Mouse (Mus musculus): ENCODE results near the gene Tnnt3. TPM values are rescaled to one million over a fixed set of nuclear protein-coding genes. Genes with fewer than 3 reads are reported as not detected.
A peak's percentile ranks its signal among the peaks of the same experiment; 100 is the strongest.

Gene Tnnt3
- polyA plus RNA-seq, 1 experiment from 2014 or later: 10.4 TPM

DNA sequence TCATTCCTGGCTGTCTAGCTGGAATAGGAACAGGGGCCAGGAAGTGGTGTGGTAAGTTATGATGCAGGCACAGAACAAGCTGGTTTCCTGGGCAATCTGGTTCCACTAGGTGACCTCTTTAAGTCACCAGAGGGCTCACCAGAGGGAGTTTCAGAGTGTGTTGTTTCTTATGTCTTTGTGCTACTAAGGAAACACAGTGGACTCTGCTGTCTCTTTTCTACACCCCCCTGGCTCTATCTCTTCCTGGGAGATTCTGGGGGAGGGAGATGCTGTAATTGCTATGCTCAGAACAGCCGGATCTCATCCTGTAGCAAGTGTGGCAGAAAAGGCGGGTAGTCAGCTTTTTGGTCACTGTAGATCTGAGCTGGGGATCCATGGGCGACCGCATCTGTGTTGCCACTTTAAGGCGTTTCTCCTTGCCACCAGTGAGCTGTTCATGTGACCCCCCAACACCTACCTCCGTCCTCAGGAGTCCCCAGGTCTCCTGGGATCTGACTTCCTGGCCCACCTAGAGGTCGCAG, 28.4 kb upstream of the Tnnt3 start:
- DNase-seq (ENCODE audit: low spot score): no peak
- H3K4me1 ChIP-seq: peaks cover 53% of the 10 kb centered on the region
- H3K36me3 ChIP-seq: no peaks in the 10 kb centered on the region
- H3K4me3 ChIP-seq: no peak overlapping the region
- H3K9me3 ChIP-seq: no peaks in the 10 kb centered on the region
- H3K27ac ChIP-seq: peak overlapping the region; percentile 99
- 69% methylated on average over 7 of the region's 7 CpGs for WGBS
- H3K27me3 ChIP-seq (ENCODE audit: insufficient read depth, poor library complexity, severe bottlenecking): no peaks in the 10 kb centered on the region

DNA sequence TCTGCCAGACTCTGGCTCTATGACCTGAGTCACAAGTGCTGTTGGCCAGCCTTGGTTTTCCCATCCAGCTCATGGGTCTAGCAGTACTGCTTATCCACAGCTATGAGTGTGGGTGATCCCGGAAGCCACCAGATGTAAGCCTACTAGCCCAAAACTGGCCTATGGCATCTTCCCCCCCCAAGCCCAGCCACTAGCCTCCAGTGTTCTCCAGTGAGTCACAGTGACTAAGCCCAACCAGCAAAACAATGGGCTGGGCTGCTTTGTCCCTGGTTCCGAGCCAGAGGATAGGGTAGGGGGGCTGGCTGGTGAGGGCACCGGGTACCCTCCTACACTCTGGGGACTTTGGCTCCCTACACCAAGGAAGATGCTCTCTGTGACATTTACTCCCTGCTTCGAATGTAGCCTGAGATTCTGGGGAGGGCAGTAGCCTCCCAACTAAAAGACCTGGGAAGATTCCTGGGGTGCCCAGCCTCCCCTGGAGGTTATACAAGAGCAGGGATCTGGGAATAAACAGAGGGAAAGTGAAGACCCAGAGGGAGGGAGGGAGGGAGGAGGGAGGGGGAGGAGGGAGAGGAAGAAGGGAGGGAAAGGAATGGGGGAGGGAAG, 27.7 kb upstream of the Tnnt3 start:
- 15% methylated on average over 4 of the region's 4 CpGs for WGBS
- DNase-seq (ENCODE audit: low spot score): peak; percentile 89
- no peak overlapping the region for H3K4me3 ChIP-seq
- peaks cover 60% of the 10 kb centered on the region for H3K4me1 ChIP-seq
- H3K9me3 ChIP-seq: no peaks in the 10 kb centered on the region
- no peaks in the 10 kb centered on the region for H3K36me3 ChIP-seq
- 0 out of 2 replicates have a peak, but pooled peaks cover 4% of the 10 kb centered on the region for H3K27me3 ChIP-seq (ENCODE audit: insufficient read depth, poor library complexity, severe bottlenecking)
- H3K27ac ChIP-seq: peak overlapping the region; percentile 99

DNA sequence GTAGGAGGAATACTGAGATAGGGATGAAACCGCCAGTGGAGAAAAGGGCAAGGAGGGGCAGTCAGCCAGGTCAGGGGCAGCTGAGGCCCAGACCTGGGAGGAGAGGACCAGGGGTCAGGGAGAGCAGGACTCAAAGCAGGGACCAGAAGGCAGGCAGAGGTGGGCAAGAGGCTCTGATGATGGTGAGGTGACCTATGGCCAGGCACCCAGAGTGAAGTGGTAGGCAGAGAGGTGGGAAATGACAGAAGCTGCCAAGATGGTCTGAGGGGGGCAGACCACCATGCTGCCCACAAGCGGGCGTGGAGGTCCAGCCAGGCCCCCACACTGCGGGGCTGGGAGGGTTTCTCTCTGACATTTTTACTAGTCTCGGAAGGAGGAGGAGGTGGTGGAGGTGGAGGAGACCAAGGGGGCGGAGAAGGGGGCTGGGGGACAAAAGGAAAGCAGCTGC, 27.2 kb upstream of the Tnnt3 start:
- DNase-seq (ENCODE audit: low spot score): no peak
- Histone ChIP-seq H3K27me3 (ENCODE audit: insufficient read depth, poor library complexity, severe bottlenecking) (0 out of 2 replicates have a peak, but pooled peaks cover 4% of the 10 kb centered on the region), H3K4me3 (peak overlapping the region; percentile 19; the same call in 1 of the 2 replicates), H3K9me3 (no peaks in the 10 kb centered on the region), H3K4me1 (peaks cover 63% of the 10 kb centered on the region), H3K36me3 (no peaks in the 10 kb centered on the region), H3K27ac (peak overlapping the region; percentile 99)
- 37% methylated on average over 6 of the region's 6 CpGs for WGBS

DNA sequence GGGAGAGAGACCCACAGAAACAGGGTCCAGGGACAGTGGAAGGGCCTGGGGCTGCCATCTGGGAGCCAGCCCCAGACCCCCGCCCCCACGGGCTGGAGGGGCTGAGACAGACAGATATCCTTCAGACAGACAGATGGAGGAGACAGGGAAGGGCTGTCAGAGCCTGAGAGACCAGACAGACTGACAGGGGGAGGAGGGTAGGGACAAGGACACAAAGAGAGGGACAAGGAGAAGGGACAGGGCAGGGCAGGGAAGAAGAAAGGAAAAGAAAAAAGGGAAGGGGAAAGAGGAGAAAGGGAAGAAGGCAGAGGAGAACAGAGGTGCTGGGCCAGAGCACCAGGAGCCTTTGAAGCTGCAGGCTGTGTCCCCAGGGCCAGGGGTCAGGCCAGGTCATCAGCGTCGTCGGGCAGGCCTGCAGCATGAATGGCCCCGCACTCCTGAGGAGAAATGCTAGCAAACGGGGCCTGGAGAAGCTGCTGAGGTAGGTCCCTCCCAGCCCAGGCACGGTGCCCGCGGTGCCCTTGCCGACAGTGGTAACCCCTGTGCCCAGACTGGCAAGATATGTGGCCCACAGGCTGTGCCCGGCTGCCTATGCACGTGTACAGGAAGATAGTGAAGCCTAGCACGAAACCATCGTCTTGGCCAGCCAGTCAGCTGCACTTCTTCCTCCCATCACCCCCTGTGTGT, 26.6 kb upstream of the Tnnt3 start:
- H3K4me1 ChIP-seq: peaks cover 69% of the 10 kb centered on the region
- no peak for DNase-seq (ENCODE audit: low spot score)
- H3K9me3 ChIP-seq: no peaks in the 10 kb centered on the region
- H3K36me3 ChIP-seq: no peaks in the 10 kb centered on the region
- H3K27me3 ChIP-seq (ENCODE audit: insufficient read depth, poor library complexity, severe bottlenecking): 0 out of 2 replicates have a peak, but pooled peaks cover 4% of the 10 kb centered on the region
- peak overlapping the region; percentile 19 for H3K4me3 ChIP-seq
- H3K27ac ChIP-seq: peak overlapping the region; percentile 99
- WGBS: 45% methylated on average over 15 of the region's 15 CpGs

DNA sequence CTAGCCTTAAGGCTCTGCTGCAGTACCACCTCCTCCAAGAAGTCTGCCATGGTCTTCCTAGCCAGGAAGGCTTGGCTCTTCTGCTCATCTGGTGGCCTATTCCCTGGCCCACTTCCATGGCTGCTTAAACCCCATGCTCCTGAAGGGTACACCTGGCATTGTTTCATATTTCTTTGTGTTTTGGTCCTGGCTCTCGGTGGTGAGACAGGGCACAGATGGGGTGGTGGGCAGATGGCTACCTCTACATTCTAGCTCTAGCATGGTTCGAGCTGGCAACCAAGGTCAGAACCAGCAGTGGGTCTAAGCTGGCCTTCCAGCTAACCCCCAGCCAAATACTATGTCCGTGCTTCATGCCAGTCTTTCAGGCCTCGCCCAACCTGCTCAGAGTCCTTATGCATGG, 25.7 kb upstream of the Tnnt3 start:
- no peaks in the 10 kb centered on the region for H3K9me3 ChIP-seq
- H3K4me3 ChIP-seq: no peak overlapping the region
- 0 out of 2 replicates have a peak, but pooled peaks cover 4% of the 10 kb centered on the region for H3K27me3 ChIP-seq (ENCODE audit: insufficient read depth, poor library complexity, severe bottlenecking)
- DNase-seq (ENCODE audit: low spot score): no peak
- peak overlapping the region; percentile 99 for H3K27ac ChIP-seq
- no peaks in the 10 kb centered on the region for H3K36me3 ChIP-seq
- peaks cover 77% of the 10 kb centered on the region for H3K4me1 ChIP-seq
- 89% methylated on average over 4 of the region's 4 CpGs for WGBS

DNA sequence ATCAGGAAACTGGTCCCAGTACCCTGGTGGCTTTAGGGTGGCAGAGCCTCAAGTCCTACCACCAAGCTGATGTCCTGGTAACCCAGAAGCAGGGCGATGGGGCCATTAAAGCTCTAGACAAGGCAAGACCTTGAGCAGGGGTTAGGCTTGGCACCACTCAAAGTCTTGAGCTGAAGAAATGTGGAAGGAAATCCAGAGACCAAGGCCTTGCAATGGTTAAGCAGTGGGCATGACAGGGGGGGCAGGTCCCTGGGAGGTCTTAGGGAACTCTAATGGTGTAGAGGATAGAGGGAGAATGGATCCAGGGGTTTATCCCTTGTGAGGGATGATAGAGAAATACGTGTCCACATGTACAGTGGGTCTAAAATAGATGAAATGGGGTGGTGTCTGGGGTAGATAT, 25.2 kb upstream of the Tnnt3 start:
- Histone ChIP-seq H3K27ac (peak overlapping the region; percentile 99; the same call in 1 of the 2 replicates), H3K27me3 (ENCODE audit: insufficient read depth, poor library complexity, severe bottlenecking) (0 out of 2 replicates have a peak, but pooled peaks cover 4% of the 10 kb centered on the region), H3K9me3 (no peaks in the 10 kb centered on the region), H3K36me3 (no peaks in the 10 kb centered on the region), H3K4me3 (no peak overlapping the region), H3K4me1 (peaks cover 82% of the 10 kb centered on the region)
- no peak for DNase-seq (ENCODE audit: low spot score)
- WGBS: 87% methylated on average over 2 of the region's 2 CpGs

DNA sequence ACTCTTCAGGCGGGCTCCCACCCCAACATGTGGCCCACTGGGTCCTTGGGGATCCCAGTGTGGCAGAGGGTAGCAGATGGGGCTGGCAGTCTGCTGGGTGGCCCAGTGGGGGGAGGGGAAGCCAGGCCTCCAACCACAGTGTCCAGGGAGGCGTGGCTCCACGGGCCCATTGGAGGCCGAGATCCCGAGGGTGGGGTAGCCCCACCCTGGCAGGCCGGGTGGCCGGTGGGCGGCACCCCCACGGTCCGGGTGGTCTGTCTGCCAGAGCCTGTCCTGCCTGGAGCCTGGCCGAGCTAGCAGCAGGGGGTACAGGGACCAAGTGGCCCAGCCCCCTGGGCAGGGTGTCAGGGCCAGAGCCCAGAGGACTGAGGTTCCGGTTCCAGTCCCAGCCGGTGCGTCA, 23.8 kb upstream of the Tnnt3 start:
- H3K27ac ChIP-seq: peak overlapping the region; percentile 99
- WGBS: 84% methylated on average over 12 of the region's 14 CpGs
- H3K27me3 ChIP-seq (ENCODE audit: insufficient read depth, poor library complexity, severe bottlenecking): 0 out of 2 replicates have a peak, but pooled peaks cover 4% of the 10 kb centered on the region
- H3K4me1 ChIP-seq: peaks cover 95% of the 10 kb centered on the region
- no peaks in the 10 kb centered on the region for H3K9me3 ChIP-seq
- no peaks in the 10 kb centered on the region for H3K36me3 ChIP-seq
- H3K4me3 ChIP-seq: no peak overlapping the region
- DNase-seq (ENCODE audit: low spot score): no peak

DNA sequence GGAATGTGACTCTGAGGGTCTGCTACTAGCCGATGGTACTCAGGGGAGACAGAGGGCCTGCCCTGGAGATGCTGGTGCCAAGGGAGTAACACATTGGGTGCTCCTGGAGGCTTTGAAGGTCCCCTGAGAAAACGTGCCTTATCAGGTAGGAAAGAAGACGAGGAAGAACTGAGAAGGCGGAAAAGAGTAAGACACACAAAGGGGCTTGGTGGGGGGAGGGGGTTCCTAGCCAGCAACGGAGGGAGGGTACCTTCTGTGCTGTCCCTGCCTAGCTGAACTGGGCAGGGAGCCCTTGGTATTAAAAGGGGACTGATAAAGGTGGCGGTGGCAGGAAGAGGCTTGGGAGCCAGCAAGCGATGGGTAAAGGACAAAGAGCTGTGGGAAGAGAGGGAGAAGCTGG, 23.0 kb upstream of the Tnnt3 start:
- Histone ChIP-seq H3K9me3 (no peaks in the 10 kb centered on the region), H3K27ac (peak overlapping the region; percentile 99), H3K27me3 (ENCODE audit: insufficient read depth, poor library complexity, severe bottlenecking) (0 out of 2 replicates have a peak, but pooled peaks cover 4% of the 10 kb centered on the region), H3K4me3 (no peak overlapping the region), H3K36me3 (no peaks in the 10 kb centered on the region), H3K4me1 (peaks cover 97% of the 10 kb centered on the region)
- 45% methylated on average over 7 of the region's 7 CpGs for WGBS
- DNase-seq (ENCODE audit: low spot score): no peak

DNA sequence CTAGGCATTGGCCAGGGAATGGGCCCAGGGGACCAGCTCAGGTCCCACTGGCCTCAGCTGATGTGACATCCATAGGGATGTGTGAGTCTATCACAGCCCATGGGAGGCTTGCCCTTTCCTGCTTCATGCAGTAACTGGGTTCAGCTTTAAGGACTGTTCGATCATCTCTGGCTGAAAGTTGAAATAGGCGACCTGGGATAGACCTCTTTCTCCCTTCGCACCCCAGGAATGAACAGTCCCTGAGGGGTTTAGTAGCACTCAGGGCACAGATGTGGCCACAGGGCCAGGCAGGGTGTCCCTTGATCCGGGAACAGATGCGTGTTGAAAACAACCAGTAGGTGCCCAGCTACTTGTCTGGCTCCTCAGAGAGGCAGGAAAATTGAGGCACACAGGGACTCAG, 22.4 kb upstream of the Tnnt3 start:
- no peak for DNase-seq (ENCODE audit: low spot score)
- 0 out of 2 replicates have a peak, but pooled peaks cover 4% of the 10 kb centered on the region for H3K27me3 ChIP-seq (ENCODE audit: insufficient read depth, poor library complexity, severe bottlenecking)
- H3K4me3 ChIP-seq: no peak overlapping the region
- WGBS: 84% methylated on average over 5 of the region's 5 CpGs
- peaks cover 97% of the 10 kb centered on the region for H3K4me1 ChIP-seq
- no peaks in the 10 kb centered on the region for H3K36me3 ChIP-seq
- H3K27ac ChIP-seq: peak overlapping the region; percentile 99
- H3K9me3 ChIP-seq: no peaks in the 10 kb centered on the region

DNA sequence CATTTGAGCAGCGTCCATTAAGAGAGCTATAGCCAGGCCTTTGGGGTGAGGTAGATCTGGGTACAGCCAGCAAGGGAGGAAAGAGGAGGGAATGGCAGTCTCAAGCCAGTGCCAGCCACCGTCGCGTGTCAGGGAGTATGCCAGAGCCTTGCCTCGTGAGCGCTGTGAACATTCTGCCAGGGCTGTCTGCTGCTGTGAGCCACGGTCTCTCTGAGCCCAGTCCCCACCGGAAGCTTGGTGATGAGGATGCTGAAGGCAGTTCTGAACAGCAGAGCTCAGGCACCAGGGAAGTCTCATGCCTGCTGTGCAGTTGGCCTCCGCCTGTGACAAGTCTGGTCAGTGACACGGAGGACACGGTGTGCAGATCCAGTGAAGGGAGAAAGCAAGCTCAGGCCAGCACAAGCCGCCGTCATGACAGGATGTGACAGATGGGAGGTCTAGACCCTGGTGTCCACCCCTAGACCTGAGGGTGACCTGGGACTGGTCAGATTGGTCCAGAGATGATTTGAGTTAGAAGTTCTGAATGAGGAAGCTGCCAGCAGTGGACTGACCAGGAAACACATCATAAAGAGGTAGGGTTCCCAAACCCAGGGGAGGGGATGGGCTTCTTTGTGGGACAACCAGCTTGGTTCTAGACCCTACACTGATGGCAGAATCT, 21.7 kb upstream of the Tnnt3 start:
- Histone ChIP-seq H3K36me3 (no peaks in the 10 kb centered on the region), H3K27ac (peak overlapping the region; percentile 99), H3K9me3 (no peaks in the 10 kb centered on the region), H3K4me1 (peaks cover 97% of the 10 kb centered on the region), H3K4me3 (no peak overlapping the region), H3K27me3 (ENCODE audit: insufficient read depth, poor library complexity, severe bottlenecking) (0 out of 2 replicates have a peak, but pooled peaks cover 4% of the 10 kb centered on the region)
- no peak for DNase-seq (ENCODE audit: low spot score)
- whole genome bisulfite sequencing: 80% methylated on average over 13 of the region's 13 CpGs

DNA sequence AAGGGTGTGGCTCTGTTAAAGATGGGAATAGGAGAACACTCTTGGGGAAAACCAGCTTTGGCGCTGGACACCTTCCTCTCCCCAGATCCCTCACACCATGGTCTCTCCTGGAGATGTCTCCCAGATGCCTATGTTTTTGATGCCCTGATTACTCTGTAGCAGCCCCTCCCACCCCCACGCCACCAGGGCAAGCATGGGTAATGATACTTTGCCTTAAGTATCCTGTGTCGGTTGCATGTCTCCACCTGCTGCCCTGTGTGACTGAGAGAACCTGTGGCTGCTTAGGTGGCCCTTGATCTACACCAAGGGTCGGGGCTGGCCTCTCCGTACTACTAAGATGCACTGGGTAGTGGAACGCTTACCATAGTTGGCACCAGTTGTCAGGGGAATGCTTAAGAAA, 20.6 kb upstream of the Tnnt3 start:
- WGBS: 82% methylated on average over 6 of the region's 6 CpGs
- H3K9me3 ChIP-seq: no peaks in the 10 kb centered on the region
- no peak for DNase-seq (ENCODE audit: low spot score)
- peak overlapping the region; percentile 99 for H3K27ac ChIP-seq
- H3K4me1 ChIP-seq: peaks cover 97% of the 10 kb centered on the region
- H3K36me3 ChIP-seq: no peaks in the 10 kb centered on the region
- 0 out of 2 replicates have a peak, but pooled peaks cover 4% of the 10 kb centered on the region for H3K27me3 ChIP-seq (ENCODE audit: insufficient read depth, poor library complexity, severe bottlenecking)
- no peak overlapping the region for H3K4me3 ChIP-seq

DNA sequence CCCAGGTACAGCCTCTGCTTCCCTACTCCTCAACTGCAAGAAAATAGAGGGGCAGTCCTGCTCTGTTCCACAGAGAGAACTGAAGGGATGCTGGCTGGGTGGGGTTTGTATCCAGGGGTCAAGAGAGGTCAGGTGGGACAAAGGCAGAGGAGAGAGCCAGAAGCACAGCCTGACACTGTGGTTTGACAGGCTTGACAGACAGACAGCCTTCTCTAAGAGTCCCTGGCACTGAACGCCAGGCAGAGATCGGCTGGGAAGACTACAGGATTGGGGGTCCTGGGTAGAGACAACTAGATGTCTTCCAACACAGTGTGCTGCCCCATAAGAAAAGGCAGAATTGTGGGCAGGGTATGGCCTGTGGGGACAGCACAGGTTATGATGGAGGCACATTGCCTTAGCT, 20.1 kb upstream of the Tnnt3 start:
- peak overlapping the region; percentile 99 for H3K27ac ChIP-seq
- no peak for DNase-seq (ENCODE audit: low spot score)
- no peaks in the 10 kb centered on the region for H3K9me3 ChIP-seq
- H3K27me3 ChIP-seq (ENCODE audit: insufficient read depth, poor library complexity, severe bottlenecking): 0 out of 2 replicates have a peak, but pooled peaks cover 4% of the 10 kb centered on the region
- no peak overlapping the region for H3K4me3 ChIP-seq
- H3K4me1 ChIP-seq: peaks cover 97% of the 10 kb centered on the region
- WGBS: 57% methylated on average over 2 of the region's 2 CpGs
- H3K36me3 ChIP-seq: no peaks in the 10 kb centered on the region

DNA sequence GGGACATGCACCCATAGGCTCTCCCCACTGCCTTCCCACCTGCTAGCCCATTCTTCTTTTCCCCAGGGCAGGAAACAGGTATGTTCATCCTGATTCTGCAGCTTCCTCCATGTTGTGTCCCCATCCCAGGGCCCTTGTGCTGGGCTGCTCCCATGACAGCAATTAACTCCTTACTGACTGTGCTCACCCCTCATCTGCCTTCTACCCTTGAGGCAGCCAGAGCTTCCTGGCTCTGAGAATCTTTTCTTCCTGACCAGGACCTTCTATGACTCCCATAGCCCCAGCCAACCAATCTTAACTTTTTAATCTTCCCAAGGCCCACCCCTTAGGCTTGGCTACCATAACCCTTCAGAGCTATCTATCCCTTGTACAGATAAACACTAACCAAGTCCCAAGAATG, 19.3 kb upstream of the Tnnt3 start:
- H3K27me3 ChIP-seq (ENCODE audit: insufficient read depth, poor library complexity, severe bottlenecking): 0 out of 2 replicates have a peak, but pooled peaks cover 4% of the 10 kb centered on the region
- H3K36me3 ChIP-seq: no peaks in the 10 kb centered on the region
- H3K4me3 ChIP-seq: no peak overlapping the region
- peak overlapping the region; percentile 99 for H3K27ac ChIP-seq
- H3K4me1 ChIP-seq: peaks cover 97% of the 10 kb centered on the region
- no peaks in the 10 kb centered on the region for H3K9me3 ChIP-seq
- no peak for DNase-seq (ENCODE audit: low spot score)

Measured in heart, embryonic 10.5 days (tissue).